Mouse (Mus musculus): ENCODE measurements at regions not wholly inside any gene's neighbourhood (a gene's known extent, or its start where the extent isn't known, plus 50 kb on each side); places are given as distances from the start of the nearest gene placed in this dataset.

DNA sequence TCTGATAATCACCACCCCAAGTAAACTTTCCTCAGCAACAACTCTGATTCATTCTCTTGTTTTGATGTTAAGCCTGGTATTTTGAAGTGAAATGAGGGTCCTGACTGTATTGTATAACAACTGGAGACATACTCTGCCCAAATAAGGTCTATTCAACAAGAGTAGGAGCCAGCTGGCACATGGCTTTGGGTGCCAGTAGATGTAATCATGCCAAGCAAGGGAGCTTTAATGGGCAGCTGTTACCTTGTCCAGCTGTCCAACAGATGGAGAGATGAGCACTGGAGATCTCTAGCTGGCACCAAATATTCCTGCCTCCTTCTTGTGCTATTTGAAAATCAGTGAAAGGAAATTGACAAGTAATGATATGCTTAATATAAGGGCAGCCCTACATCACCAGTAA lies 1019.4 kb downstream of the Gsdmc2 start:
- TF ChIP-seq POLR2A (IDR thresholded peaks at IDR 0.05; ENCODE audit: extremely low read depth, insufficient read depth, low read length) (no peak), CTCF (IDR thresholded peaks at IDR 0.05; ENCODE audit: low read depth, low read length) (no peak)
